Mouse (Mus musculus) liver, embryonic 16.5 days (tissue): ENCODE measurements at regions not wholly inside any gene's neighbourhood (a gene's known extent, or its start where the extent isn't known, plus 50 kb on each side); places are given as distances from the start of the nearest gene placed in this dataset.

Experiments used
- ATAC-seq: fragments of 200-750 bp; cut with Nextera tagmentation; 2 replicates; pipeline ENCODE4 v1.8.0; 2017; ENCODE audit warnings: low read depth, mild to moderate bottlenecking, moderate number of reproducible peaks, moderate library complexity
- H3K27ac ChIP-seq: fragments of 300-500 bp; sonication (generic); 2 replicates; pipeline ENCODE4 v1.5.1; 2014; ENCODE audit warnings: mild to moderate bottlenecking, low read length
- H3K27me3 ChIP-seq: fragments of 300-500 bp; sonication (generic); 2 replicates; pipeline ENCODE4 v1.6.1; 2014; ENCODE audit warnings: low read depth, low read length, mixed read lengths; ENCODE audit not compliant: control insufficient read depth, insufficient read depth
- H3K36me3 ChIP-seq: fragments of 300-500 bp; sonication (generic); 2 replicates; pipeline ENCODE4 v1.6.1; 2014; ENCODE audit warnings: mild to moderate bottlenecking; ENCODE audit not compliant: control insufficient read depth, insufficient read depth
- H3K4me1 ChIP-seq: fragments of 300-500 bp; sonication (generic); 2 replicates; pipeline ENCODE4 v1.6.1; 2014; ENCODE audit warnings: low read depth, low read length, mixed read lengths; ENCODE audit not compliant: control insufficient read depth
- H3K4me2 ChIP-seq: fragments of 300-500 bp; sonication (generic); 2 replicates; pipeline ENCODE4 v1.6.1; 2014; ENCODE audit warnings: low read depth, low read length, mixed read lengths
- H3K4me3 ChIP-seq: fragments of 300-500 bp; sonication (generic); 2 replicates; pipeline ENCODE4 v1.5.1; 2014; ENCODE audit warnings: low read depth, mild to moderate bottlenecking, low read length
- H3K9ac ChIP-seq: fragments of 300-500 bp; sonication (generic); 2 replicates; pipeline ENCODE4 v1.6.1; 2014; ENCODE audit warnings: low read depth, low read length
- H3K9me3 ChIP-seq: fragments of 300-500 bp; sonication (generic); replicated peaks from 2 replicates; pipeline ENCODE4 v1.6.1; 2016; ENCODE audit warnings: low read length; ENCODE audit not compliant: control insufficient read depth
- WGBS: fragments of 180-500 bp; shearing (Covaris S2); extraction: QIAGEN DNeasy Blood & Tissue Kit; methylation state at CpG from one replicate; pipeline ENCODE4 v1.1.7; 2014; ENCODE audit not compliant: insufficient replicate concordance; 5-methylcytosine and 5-hydroxymethylcytosine counted together

GRCm38 (mm10) chr3:66506125-66506524 lies 209.5 kb upstream of the Veph1 start:
- peaks cover 3% of the 10 kb centered on the region; the same call in 1 of the 2 replicates for H3K4me1 ChIP-seq

GRCm38 (mm10) chr3:66505476-66506076 lies 208.9 kb upstream of the Veph1 start:
- Histone ChIP-seq H3K27ac (no peak overlapping the region), H3K36me3 (no peaks in the 10 kb centered on the region), H3K4me1 (peaks cover 3% of the 10 kb centered on the region; the same call in 1 of the 2 replicates), H3K9me3 (no peaks in the 10 kb centered on the region), H3K9ac (no peak overlapping the region), H3K27me3 (no peaks in the 10 kb centered on the region), H3K4me2 (no peak overlapping the region), H3K4me3 (no peak overlapping the region)
- 64% methylated on average over 6 of the region's 6 CpGs for WGBS
- no peak for ATAC-seq

More at GRCm38 (mm10) chr3:66506125-66506524, 209.5 kb upstream of the Veph1 start:
- Histone ChIP-seq H3K27ac (no peak overlapping the region), H3K9ac (no peak overlapping the region), H3K36me3 (no peaks in the 10 kb centered on the region), H3K4me3 (no peak overlapping the region), H3K4me2 (no peak overlapping the region), H3K9me3 (no peaks in the 10 kb centered on the region), H3K27me3 (no peaks in the 10 kb centered on the region)
- no peak for ATAC-seq

GRCm38 (mm10) chr3:66504717-66505116 lies 208.1 kb upstream of the Veph1 start:
- H3K4me3 ChIP-seq, result no peak overlapping the region
- no peaks in the 10 kb centered on the region for H3K27me3 ChIP-seq
- H3K4me2 ChIP-seq, result no peak overlapping the region
- no peaks in the 10 kb centered on the region for H3K36me3 ChIP-seq
- H3K4me1 ChIP-seq, result peaks cover 3% of the 10 kb centered on the region; the same call in 1 of the 2 replicates
- H3K9me3 ChIP-seq, result no peaks in the 10 kb centered on the region
- WGBS, result 74% methylated on average over 6 of the region's 6 CpGs
- no peak overlapping the region for H3K9ac ChIP-seq
- H3K27ac ChIP-seq, result no peak overlapping the region
- ATAC-seq, result no peak

- WGBS, result 41% methylated on average over 3 of the region's 3 CpGs
- no peak; the same call in 1 of the 2 replicates for ATAC-seq
Observed at GRCm38 (mm10) chr3:66503615-66504014, 207.0 kb upstream of the Veph1 start.

GRCm38 (mm10) chr3:66501865-66502264 lies 205.2 kb upstream of the Veph1 start:
- Histone ChIP-seq H3K9me3 (no peaks in the 10 kb centered on the region), H3K27ac (no peak overlapping the region), H3K4me3 (no peak overlapping the region), H3K9ac (no peak overlapping the region), H3K4me1 (peaks cover 3% of the 10 kb centered on the region; the same call in 1 of the 2 replicates), H3K27me3 (no peaks in the 10 kb centered on the region), H3K36me3 (no peaks in the 10 kb centered on the region), H3K4me2 (no peak overlapping the region)
- ATAC-seq, result no peak
- WGBS, result 56% methylated on average over 4 of the region's 4 CpGs

More at GRCm38 (mm10) chr3:66503615-66504014, 207.0 kb upstream of the Veph1 start:
- no peak overlapping the region for H3K9ac ChIP-seq
- H3K4me1 ChIP-seq, result peaks cover 3% of the 10 kb centered on the region; the same call in 1 of the 2 replicates
- H3K4me2 ChIP-seq, result no peak overlapping the region
- H3K4me3 ChIP-seq, result no peak overlapping the region
- H3K9me3 ChIP-seq, result no peaks in the 10 kb centered on the region
- H3K27me3 ChIP-seq, result no peaks in the 10 kb centered on the region
- H3K36me3 ChIP-seq, result no peaks in the 10 kb centered on the region
- no peak overlapping the region for H3K27ac ChIP-seq

- Histone ChIP-seq H3K27ac (peak overlapping the region; percentile 77), H3K9ac (0 out of 2 replicates have a peak overlapping the region, but pooled peaks have one; percentile 3), H3K4me2 (peak overlapping the region; percentile 26), H3K4me3 (no peak overlapping the region), H3K4me1 (peaks cover 13% of the 10 kb centered on the region), H3K27me3 (no peaks in the 10 kb centered on the region), H3K9me3 (no peaks in the 10 kb centered on the region), H3K36me3 (no peaks in the 10 kb centered on the region)
- peak; percentile 91 for ATAC-seq
- 21% methylated on average over 2 of the region's 2 CpGs for whole genome bisulfite sequencing
Observed at GRCm38 (mm10) chr3:66494442-66495113, 197.9 kb upstream of the Veph1 start.

GRCm38 (mm10) chr3:66490696-66491357 lies 194.2 kb upstream of the Veph1 start:
- Histone ChIP-seq H3K9ac (no peak overlapping the region), H3K36me3 (no peaks in the 10 kb centered on the region), H3K27me3 (no peaks in the 10 kb centered on the region), H3K27ac (no peak overlapping the region), H3K4me2 (no peak overlapping the region), H3K4me1 (peaks cover 24% of the 10 kb centered on the region), H3K4me3 (no peak overlapping the region), H3K9me3 (no peaks in the 10 kb centered on the region)
- WGBS, result 64% methylated on average over 6 of the region's 6 CpGs
- ATAC-seq, result no peak

- Histone ChIP-seq H3K4me1 (peaks cover 27% of the 10 kb centered on the region), H3K4me2 (no peak overlapping the region), H3K27ac (no peak overlapping the region; the same call in 1 of the 2 replicates), H3K4me3 (no peak overlapping the region), H3K9ac (no peak overlapping the region), H3K36me3 (no peaks in the 10 kb centered on the region), H3K27me3 (no peaks in the 10 kb centered on the region), H3K9me3 (no peaks in the 10 kb centered on the region)
- WGBS, result 81% methylated on average over 7 of the region's 7 CpGs
- no peak for ATAC-seq
Observed at GRCm38 (mm10) chr3:66488724-66489123, 192.1 kb upstream of the Veph1 start.

- no peak overlapping the region for H3K4me2 ChIP-seq
- peaks cover 32% of the 10 kb centered on the region for H3K4me1 ChIP-seq
- no peaks in the 10 kb centered on the region for H3K36me3 ChIP-seq
- H3K4me3 ChIP-seq, result no peak overlapping the region
- peak overlapping the region; percentile 78 for H3K27ac ChIP-seq
- peak; percentile 61 for ATAC-seq
- no peaks in the 10 kb centered on the region for H3K9me3 ChIP-seq
- no peaks in the 10 kb centered on the region for H3K27me3 ChIP-seq
- no peak overlapping the region for H3K9ac ChIP-seq
Observed at GRCm38 (mm10) chr3:66486658-66487057, 190.0 kb upstream of the Veph1 start.
